Mouse (Mus musculus): Measurements from ENCODE around the gene Stx18.

The Stx18 gene

DNA sequence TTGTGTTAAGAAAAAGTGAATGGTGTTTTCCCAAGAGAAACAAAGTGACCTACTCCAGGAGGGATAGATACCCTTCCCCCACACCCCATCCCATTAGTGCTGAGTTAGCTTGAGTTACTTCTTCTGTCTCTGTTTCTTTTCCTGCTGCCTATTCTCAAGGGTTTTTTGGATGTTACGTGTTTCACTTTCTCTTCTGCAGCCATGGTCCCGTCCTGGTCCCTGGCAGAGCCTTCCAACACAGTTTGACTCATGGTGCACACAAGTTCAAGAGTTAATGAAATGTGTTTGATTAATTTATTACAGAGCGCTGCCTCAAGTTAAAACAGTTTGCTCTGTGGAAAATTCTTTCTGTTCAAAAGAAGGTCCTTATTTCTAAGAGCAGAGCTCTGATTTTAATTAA, 44.0 kb downstream of the Stx18 start:
- DNase-seq, result no peak

GRCm38 (mm10) chr5:38083362-38083761, 44.8 kb downstream of the Stx18 start:
- DNase-seq, result no peak

DNA sequence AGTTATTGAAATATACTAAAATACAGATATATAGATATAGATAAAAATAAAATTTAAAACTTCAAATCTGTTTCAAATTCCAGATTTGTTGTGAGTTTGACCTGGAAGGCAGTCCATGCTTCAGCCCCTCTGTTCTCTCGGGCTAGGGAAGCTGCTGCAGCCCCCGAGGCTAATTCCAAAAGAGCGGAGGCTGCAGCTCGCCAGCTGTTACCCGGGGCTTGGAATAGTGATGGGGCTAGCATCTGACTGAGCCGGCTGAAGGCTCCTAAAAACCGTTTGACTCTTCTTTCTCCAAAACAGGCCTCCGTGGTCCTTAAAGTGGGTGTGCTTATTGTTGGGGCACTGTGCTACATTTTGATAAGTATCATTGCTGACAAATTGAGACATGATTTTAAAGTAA, 46.1 kb downstream of the Stx18 start:
- no peak for DNase-seq

- no peak for DNase-seq
Observed at GRCm38 (mm10) chr5:38085561-38086392, 47.2 kb downstream of the Stx18 start.

- no peak for DNase-seq
Observed at GRCm38 (mm10) chr5:38090111-38090510, 51.6 kb downstream of the Stx18 start.

DNA sequence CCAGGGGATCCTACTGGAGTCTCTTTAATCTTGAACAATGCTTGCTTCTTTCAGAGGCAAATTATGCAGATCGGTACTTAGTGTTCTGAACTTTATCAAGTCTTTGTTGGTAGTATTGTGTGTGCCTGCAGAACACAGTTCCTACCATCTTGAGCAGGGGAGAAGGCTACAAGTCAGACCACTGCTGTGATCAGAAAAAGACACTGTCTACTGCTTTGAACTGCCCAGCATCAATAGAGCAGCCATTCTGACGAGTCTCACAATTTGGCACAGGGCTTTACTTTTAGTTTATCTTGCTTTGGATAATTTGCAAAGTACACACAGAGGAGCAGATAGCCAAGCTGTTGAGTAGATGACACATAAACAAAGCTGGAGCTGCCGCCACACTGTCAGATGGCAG, 52.0 kb downstream of the Stx18 start:
- no peak for DNase-seq

DNA sequence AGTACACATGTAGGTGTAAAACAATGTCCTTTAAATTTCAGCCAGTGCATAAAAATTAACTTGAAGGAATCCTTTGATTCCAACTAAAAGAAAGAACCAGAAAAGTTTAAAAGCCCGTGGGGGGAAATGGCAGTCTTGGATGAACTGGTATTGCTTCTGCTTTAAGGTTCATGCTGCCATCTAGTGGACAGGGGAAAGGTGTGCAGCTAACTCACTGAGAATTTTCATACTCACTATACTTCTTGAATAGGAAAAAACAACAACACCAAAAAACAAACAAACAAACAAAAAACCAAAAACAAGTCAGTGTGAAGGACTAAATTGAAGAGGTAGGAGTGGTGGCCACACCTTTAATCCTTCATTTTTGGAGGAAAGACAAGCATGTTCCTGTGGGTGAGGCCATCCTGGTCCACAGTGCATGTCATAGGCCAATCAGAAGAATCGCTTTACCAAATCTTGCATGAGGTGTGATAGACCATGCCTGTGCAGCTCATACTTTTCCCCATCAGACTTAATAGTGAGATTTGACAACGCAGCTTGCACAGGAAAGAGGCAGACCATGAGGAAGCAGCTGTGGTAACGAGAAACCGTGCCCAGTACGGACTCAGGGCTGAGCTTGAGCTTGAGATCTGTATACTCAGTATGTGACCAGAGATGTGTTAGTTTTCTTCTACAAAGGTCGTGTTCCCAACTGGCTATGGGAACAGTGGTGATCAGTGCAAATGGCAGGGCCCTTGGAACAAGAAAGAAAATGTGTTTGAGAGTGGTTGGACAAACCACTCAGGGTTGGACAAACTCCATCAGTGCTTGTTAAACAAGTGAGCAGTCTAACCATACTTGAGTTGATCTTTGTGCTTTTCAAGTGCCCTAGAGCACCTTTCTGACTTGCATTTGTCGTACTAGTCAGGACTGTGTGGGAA, 52.8 kb downstream of the Stx18 start:
- DNase-seq, result no peak

DNA sequence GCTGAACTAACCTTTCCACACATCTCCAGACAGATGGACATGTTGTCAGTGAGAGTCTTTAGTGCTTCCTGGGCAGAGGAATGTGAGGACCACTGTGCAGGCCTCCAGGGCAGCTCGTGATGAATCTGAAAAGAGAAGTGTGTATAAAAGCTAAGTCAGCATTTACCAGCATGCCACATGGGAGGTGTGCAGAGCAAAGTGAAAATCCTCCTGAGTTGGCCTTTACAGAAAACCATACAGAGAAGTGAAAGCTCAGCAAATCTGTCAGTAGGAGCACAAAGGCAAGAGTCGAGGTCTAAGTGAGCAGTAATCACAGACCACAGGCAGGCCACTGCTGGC, 53.4 kb downstream of the Stx18 start:
- DNase-seq, result no peak

DNA sequence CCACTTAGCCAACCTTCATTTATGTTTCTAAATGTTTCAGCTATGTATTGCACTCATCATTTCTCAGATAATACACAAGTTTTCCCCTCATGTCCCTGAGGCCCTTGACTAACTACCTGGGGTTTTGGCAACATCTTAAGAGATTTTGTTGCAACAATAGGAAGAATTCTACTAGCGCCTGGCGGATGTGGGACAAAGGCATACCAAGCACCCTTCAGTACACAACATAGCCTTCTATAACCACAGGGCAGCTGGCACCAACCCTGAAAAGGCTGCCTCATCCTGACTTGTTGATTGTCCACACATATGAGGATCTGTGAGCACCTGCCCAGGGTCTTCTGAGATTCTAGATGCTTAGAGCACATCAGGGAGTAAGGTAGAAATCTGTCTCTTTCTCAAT, 55.8 kb downstream of the Stx18 start:
- DNase-seq, result no peak

DNA sequence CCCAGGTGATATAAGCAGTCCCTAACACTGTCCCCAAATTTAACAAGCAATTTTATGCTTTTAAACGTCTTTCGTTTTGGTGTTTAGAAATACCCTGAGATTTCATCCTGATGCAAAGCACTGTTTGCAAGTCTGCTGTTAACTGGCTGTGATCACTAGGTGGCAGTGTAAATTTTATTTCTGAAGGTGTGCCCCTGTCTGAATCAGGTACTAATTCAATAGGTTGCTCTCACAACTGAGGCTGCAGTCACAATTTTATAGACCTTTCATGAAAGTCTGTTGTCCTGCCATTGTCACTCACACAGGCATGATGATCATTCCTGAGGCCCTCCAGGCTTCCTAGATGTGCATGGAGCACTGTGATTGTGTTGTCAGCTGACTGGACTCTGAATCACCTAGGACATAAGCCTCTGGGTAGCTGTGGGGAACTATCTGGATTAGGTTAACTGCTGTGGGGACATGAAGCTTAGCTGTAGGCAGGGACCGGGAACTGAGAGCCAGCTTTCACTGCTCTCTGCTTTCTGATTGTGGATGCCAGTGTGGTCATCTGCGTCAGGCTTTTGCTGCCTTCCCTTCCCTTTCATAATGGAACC, 59.1 kb downstream of the Stx18 start:
- DNase-seq, result no peak

DNA sequence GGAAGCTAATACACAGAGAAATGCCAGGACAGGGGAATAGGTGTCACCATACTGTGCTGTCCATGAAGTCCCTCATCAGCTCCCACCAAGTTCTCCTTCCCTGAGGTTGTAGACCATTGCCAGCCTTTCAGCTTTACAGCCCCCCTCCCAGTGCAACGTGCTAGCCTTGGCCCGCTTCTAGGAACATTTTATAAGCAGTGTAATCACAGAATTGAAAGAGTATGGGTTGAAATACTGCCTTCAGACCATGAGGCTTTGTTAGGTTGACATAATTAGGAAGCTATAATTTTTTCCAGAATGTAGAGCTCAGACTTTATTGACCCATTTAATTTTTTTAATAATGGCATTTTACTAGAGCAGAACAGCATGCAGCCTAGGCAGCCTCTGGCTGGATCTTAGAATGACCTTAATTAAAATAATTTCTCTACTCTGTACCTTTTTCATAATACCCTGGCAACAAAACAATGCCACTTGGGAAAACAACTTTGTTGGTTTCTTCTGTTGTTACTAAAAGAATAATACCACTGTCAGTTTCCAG, 60.7 kb downstream of the Stx18 start:
- no peak for DNase-seq

DNA sequence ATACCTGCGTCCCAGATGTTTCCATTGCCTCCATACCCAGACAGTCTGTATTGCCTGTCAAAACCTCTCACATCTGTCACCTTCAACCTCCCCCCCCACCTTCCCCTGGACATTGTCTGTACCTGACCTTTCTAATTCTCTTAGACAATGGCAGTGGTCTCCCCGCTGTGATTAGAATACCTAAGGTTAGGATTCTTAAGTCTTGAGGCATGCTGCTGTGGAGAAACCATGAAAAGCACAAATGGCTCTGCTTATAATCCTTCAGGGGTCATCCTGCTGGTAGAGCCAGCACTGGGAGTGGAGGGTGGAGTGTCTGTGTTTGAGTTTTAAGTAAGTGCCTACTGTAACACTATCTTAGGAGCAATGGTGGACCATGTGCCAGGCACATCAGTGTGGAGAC, 64.4 kb downstream of the Stx18 start:
- no peak for DNase-seq

DNA sequence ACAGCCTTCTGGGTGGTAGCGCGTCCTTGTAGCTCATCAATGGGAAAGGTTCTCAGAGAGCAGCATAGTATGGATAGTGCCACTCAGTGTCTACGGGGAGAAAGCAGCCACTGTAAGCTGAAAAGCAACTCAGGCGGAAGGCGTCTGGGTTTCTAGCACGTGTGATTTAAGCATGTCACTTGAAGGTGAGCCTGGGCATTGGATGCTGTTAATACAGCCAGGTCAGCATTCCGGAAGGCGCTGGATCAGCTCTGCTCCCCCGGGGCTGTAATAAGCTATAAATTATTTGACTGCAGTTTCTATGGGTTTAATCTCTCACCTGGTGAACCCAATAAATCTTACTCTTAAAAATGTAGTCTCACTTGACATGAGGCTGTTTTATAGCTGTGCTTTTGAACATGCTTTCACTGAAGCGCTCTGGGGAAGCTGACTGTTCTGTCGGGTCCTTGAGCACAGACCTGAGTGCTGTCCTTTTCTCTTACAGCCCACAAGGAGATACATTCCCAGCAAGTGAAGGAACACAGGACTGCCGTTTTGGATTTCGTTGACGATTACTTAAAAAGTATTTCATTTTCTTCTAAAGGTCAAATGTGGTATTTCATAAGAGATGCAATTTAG, 67.6 kb downstream of the Stx18 start:
- DNase-seq, result no peak

GRCm38 (mm10) chr5:38106807-38107206, 68.3 kb downstream of the Stx18 start:
- DNase-seq, result no peak

- no peak for DNase-seq
Observed at GRCm38 (mm10) chr5:38114526-38114925, 76.0 kb downstream of the Stx18 start.

DNA sequence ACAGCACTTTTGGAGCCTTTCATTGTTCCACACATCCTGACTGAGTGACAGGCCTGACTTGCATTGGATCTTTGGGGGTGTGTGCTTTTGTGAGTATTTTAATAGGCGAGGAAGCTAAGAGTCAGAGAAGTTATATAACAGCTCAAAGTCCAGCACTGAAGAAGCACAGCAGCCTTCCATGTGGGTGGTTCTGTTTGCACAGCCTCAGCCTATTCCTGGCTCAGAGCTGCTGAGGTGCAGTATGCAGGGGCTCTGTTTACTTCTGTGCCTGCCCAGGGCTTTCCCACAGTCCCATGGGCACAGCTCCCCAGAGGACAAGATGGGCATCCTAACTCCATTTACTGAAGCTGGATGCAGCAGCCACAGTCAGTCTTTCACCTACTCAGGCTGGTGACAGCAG, 78.5 kb downstream of the Stx18 start:
- DNase-seq, result no peak

- DNase-seq, result no peak
Observed at GRCm38 (mm10) chr5:38119268-38119667, 80.7 kb downstream of the Stx18 start.

DNA sequence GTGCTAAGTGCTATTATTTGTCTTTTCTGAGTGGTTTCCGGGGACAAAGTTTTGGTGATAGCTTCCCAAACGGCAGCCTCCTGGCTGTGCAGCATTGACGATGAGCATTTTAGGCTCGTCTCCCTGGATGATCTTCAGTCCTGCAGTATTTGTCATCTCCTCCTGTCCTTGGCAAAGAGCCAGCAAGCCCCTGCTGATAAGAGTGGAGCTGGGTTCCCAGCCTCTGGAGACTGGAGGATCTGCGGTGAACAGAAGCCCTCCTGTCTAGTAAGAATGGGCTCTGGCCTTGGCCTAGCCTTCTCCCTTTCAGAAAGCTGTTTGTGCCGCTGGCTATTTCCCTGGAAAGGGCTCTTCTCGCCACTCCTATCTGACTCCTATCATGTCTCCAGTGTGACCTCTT, 83.2 kb downstream of the Stx18 start:
- DNase-seq, result no peak

- no peak for DNase-seq
Observed at GRCm38 (mm10) chr5:38126519-38127306, 88.2 kb downstream of the Stx18 start.

GRCm38 (mm10) chr5:38129339-38129738, 90.8 kb downstream of the Stx18 start:
- no peak for DNase-seq

DNA sequence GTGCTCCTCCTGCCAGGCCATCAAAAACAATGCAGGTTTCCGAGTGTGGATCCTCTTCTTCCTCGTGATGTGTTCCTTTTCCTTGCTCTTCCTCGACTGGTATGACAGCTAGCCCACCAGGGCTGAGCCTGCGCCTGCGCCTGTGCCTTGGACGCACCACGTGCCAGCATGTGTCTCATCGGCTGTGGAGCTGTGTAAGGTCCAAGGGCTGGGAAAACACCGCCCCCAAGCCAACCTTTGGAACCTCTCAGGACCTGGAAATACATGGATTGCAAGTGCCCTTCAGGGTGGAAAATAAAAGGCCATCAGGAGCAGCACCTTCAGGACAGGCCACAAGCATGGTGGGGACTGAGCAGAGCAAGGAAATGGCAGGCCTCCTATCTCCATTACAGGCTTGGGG, 97.7 kb downstream of the Stx18 start:
- no peak for DNase-seq

DNA sequence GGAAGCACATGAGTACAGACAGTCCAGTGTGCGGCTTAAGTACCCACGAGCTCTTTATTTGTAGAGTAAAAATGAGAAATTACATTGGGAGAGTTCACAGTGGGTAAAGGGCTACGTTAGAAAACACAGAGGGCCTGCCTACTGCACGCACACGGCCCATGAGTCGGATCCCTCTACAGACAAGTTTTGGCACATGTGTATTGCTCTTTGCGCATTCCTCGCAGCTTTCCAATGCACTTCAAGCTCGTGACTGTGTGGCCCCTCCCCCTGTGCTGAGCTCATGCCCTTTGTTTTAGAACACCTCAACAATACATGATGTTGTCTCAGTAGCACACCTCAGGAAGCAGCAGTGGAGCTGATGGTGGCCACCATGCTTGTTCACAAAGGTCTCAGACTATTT, 98.6 kb downstream of the Stx18 start:
- no peak for DNase-seq
